Mouse (Mus musculus) granulocyte monocyte progenitor cell, adult 5-6 weeks (primary cell): Measurements from ENCODE around the gene Nacad. TPM values are rescaled to one million over a fixed set of nuclear protein-coding genes. Genes with fewer than 3 reads are reported as not detected.
A peak's percentile ranks its signal among the peaks of the same experiment; 100 is the strongest.

Experiments used
- ATAC-seq: replicated peaks from 2 replicates; pipeline ENCODE4 v1.8.0; 2016; ENCODE audit warnings: mild to moderate bottlenecking, moderate TSS enrichment, inconsistent platforms; ENCODE audit not compliant: poor library complexity, severe bottlenecking
- total RNA-seq, 2 experiments: library from RNA; stranded (forward) in 1 of 2; stranded (reverse) in 1 of 2; fragments of 200-712, 200-1000 nt in 1 of 2; fragments of >200 nt in 1 of 2; fragmentation: Nextera tagmentation in 1 of 2; gene quantifications; 2 replicates each; pipeline ENCODE4 v1.2.3; 2014 to 2017

The Nacad gene
- total RNA-seq (2014; fragmentation: Nextera tagmentation): not detected in 2 replicates
- total RNA-seq (2017): not detected in 2 replicates

DNA sequence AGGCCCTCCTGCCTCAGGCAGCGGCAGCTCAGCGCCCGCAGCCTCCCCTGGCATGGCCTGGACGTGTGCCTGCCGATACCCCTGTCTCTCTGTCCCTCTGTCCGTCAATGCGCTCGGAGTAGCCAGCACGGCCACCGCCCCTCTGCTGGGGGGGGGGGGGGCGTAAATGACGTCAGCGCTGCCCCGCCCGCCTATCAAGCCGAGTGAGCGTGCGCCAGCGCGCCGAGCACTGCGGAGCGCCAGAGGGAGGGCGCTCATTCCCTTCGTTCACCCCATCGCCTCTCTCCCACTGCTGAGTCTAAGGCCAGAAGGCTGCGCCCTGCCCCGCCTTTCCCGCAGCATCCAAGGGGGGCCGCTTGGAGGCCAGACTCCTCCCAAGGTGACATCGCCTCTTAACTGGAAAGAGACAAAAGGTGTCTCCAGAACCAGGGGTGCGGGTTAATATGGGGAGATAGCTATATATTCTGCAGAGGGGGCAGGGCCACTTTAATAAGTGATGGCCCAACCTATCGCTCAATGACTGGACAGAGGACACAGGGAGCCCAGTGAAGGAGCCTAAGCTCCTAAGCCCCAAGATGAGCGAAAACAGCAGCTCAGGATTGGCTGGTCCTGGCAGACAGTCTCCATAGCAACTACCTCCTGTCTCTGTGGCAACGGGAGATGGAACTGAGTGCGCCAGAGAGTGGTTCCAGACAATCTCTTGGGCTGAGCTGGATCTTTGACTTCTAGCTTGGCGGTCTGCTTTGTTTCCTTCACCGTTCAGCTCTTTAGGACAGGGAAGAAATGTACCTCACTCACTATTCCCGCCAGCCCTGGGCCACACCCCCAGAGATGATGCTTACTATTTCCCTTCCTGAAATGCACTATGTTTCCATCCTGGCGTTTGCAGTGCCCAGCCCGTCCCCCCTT lies at the start of gene Nacad:
Gene Nacad, minus strand, starts transcription at position 563 of the 909 bp plus-strand sequence.
- ATAC-seq: peak; percentile 40

DNA sequence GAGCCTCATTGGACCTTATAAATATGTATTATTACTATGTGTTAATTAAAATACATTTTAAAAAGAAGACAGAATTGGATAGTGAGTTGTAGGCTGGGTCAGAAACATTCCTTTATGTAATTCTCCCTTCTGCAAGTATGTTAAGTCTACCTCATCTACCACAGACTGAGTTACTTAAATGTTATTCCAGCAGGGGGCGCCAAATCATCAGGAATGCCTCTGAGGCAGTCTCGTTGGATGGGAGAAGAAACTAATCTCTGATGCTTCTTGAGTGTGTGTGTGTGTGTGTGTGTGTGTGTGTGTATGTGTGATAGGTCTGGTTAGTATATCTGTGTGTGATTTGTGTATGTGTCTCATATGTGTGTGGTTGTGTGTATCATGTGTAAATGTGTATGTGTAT lies 49.0 kb upstream of the Nacad start:
- peak; percentile 72 for ATAC-seq

DNA sequence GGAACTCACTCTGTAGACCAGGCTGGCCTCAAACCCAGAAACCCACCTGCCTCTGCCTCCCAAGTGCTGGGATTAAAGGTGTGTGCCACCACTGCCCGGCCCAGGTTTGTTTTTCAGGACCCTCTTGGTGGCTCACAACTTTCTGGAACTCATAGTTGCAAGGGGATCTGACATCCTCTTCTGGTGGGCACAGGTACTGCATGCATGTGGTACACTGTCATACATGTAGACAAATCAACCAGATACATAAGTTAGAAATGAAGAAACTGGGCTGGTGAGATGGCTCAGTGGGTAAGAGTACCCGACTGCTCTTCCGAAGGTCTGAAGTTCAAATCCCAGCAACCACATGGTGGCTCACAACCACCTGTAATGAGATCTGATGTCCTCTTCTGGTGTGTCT lies 47.1 kb upstream of the Nacad start:
- peak; percentile 43; the same call in 1 of the 2 replicates for ATAC-seq

DNA sequence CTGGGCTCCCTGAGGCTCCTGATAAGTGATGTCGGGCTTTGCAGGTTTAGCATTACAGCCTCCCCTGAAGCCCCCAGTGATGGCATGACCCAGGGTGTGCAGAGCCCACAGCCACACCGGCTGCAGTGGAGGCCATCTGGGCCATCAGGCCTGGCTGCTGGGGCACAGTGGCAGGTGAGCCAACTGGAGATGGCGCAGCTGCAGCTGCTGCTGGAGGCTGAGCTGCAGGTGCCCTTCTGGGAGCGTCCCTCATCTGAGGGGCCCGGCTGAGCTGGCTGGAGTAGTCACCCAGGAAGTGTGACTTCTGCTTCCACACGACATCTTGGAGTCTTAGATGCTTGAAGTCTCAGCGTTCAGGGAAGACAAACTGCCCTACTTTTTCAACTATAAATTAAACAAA lies 44.7 kb upstream of the Nacad start:
- ATAC-seq: no peak

GRCm38 (mm10) chr11:6647831-6648724 lies 42.2 kb upstream of the Nacad start:
- ATAC-seq: peak; percentile 34; the same call in 1 of the 2 replicates

DNA sequence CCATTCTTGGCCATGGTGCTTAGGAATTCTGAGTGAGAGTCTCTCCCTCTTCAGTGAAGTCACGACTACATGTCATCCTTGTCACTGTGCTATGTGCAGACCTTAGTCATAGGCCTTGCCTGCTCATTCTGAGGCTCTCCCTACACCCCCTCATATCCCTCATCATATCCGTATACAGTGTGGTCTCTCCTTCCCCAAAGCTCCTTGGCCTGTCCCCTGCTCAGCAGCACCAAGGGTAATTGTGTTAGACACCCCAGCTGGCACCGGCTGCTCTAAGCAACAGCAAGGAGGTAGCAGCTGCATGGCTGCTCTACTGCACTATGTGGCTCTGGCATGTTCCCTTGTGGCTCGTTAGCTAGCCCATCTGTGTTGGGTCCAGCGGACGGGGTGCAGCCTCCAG lies 38.7 kb upstream of the Nacad start:
- ATAC-seq: no peak

- ATAC-seq: no peak
Observed at GRCm38 (mm10) chr11:6639072-6639471, 33.2 kb upstream of the Nacad start.

DNA sequence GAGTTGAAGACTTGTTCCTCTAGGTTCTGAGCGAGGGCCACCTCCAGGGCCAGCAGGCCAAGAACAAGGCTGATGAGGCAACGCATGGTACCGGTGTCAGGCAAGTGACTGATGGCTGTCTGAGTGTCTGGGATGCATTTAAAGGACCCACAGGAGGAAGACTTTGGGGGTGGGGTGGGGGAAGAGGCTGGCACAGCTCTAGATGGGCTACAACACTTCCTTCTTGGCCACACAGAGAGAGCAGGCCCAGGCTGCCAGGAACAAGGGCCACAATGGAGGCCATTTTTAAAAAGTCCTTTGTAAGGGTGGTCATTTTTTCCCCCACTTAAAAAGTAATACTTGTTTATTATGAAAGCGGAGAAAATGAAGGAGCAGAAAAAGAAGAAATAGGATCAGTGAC lies 32.7 kb upstream of the Nacad start, which contains the start of gene Wap:
Gene Wap, minus strand, starts transcription at position 101 of the 400 bp plus-strand sequence.
- no peak for ATAC-seq

GRCm38 (mm10) chr11:6636150-6636549 lies 30.3 kb upstream of the Nacad start:
- peak; percentile 55; the same call in 1 of the 2 replicates for ATAC-seq

DNA sequence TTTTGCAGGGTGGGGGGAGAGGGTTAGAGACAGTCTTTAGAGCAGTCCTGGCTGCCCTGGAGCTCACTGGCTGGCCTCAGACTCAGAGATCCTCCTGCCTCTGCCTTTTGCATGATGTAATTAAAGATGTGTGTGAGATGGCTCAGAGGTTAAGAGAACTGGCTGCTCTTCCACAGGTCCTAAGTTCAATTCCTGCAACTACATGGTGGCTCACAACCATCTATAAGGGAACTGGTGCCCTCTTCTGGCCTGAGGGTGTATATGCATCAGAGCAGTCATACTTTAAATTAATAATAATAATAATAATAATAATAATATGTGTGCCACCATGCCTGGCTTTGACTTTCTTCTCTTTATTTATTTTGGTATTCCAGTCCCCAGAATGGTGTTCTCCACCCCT lies 23.8 kb upstream of the Nacad start:
- no peak for ATAC-seq

GRCm38 (mm10) chr11:6628568-6628967 lies 22.7 kb upstream of the Nacad start:
- peak; percentile 20; the same call in 1 of the 2 replicates for ATAC-seq

DNA sequence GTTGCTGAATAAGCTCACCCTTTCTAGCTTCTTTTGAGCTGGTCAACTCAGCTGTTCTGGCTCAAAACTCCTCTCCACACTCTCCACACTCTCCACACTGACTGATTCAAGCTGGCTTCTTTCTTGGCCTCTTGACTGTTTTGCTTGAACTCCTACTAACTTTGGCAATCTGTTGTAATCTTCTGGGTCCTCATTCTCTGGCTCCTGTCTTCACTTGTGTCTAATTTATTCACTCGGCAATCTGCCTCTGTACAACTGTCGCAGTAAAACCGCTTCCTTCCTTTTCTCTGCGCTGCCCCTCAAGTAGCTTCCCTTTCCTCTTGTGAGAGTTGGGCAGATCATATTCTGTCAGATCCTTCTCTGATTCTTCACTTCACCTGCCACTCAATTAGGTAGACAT lies 21.9 kb upstream of the Nacad start:
- ATAC-seq: peak; percentile 55

DNA sequence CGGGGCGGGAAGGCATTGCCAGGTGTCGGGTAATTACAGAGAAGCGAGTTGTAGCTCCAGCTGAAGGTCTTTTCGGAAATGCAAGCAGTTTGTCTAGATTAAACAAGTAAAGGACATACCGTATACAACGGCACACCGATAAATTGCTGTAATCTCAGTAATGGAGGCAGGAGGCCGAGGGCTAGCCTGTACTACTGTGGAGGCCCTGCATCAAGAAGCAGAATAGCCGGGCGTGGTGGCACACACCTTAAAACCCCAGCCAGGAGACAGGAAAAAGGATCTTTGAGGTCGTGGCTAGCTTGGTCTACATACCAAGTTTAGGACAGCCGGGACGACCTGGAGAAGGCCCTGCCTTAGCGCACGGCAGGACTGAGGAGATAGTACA lies 20.5 kb upstream of the Nacad start:
- ATAC-seq: no peak

DNA sequence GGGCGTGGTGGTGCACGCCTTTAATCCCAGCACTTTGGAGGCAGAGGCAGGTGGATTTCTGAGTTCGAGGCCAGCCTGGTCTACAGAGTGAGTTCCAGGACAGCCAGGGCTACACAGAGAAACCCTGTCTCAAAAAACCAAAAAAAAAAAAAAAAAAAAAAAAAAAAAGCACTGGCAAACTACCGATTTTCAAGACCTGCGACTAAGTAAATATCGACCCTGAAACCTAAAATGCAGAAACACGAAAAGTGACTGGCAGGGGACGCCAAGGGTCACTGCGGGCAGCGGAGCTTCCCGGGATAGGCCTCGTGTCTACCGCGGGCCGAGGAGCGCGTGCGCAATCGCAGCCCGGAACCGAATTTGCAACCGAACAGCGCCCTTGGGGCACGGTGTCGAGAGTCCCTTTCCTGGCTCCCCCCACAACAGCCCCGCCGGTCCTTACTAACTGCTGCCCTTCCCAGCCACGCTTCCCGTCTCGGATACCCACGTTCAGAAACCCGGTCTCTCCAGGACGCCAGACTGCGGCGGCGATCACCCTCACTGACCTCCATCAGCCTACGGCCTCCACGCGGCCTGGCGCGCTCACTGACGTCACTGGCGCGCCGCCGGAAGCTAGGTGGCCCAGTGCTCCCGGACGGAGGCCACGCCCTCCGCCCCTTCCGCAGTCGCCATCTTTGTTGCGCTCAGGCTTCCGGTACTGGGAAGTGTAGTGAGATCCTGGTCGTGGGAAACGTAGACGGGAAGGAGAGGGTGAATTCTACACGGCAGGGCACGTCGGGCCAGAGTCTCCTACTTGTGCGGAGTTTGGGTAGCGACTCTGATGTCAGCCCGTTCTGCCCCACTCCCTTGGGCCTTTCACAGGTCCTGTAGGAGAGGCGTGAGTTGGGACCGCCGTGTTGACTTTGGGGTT lies 19.9 kb upstream of the Nacad start, which contains the start of gene Tbrg4:
Gene Tbrg4, minus strand, starts transcription at position 590 of the 910 bp plus-strand sequence.
- ATAC-seq: peak; percentile 77

- no peak for ATAC-seq
Observed at GRCm38 (mm10) chr11:6624619-6625382, 18.9 kb upstream of the Nacad start.

GRCm38 (mm10) chr11:6623704-6624103 lies 17.9 kb upstream of the Nacad start:
- ATAC-seq: peak; percentile 37

DNA sequence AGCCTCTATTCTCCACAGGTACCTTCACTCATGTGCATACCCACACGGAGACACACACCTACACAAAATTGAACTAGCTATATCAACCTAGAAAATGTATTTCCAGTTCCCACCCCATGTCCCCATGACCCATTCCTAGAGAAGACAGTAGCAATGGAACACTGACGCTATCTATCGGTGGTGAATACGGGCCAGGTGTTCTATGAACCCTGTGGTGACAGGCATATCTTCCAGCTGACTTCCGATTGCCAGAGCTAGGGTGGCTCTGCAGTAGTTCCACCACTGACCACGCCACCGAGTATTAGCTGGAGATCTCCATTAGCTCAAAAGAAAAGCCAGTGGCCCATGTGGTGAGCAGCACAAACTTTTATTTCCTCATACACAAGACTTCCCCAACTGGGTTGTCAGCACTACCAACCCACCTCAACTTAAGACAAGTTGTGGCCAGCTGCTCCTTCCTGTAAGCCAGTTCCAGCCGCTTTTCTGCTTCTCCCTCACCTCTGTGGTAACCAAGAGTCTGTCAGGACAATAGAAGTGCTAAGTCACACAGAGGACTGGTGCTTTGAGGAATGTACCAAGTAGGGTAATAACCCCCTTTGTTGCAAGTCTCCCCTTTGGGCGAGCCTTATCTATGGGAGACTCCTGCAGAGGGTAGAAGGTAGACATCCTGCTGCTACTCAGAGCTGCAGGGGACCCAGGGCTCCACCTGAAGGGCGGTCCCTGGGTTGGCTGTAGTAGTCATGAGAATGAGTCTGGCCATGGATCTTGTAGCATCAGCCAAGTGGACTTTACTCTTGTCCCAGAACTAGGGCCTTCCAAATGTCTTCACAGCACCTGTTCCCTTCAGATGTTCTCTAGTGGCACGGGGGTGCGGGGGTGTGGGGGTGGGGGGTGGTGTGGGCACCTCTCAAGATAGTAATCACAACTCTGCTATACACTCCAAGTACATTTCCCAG lies 9.7 kb upstream of the Nacad start:
- ATAC-seq: peak; percentile 85

- no peak for ATAC-seq
Observed at GRCm38 (mm10) chr11:6605021-6605481, 802 bp downstream of the Nacad start.
